Mouse (Mus musculus) layer of hippocampus, postnatal 36 days (tissue): ENCODE measurements around the gene Cep95. TPM values are rescaled to one million over a fixed set of nuclear protein-coding genes. Genes with fewer than 3 reads are reported as not detected.

ENCODE experiments used
- DNase-seq, 2 experiments: peaks; one replicate each; pipeline ENCODE4 v3.0.0; 2022
- microRNA-seq, 2 experiments: library from miRNA; unstranded; fragments of <30 nt; microRNA quantifications; one replicate each; pipeline ENCODE4 v1.2.0; 2021
- total RNA-seq, 2 experiments: library from RNA; stranded (reverse); gene quantifications; 2 replicates each; pipeline ENCODE4 v1.2.3; 2021

The Cep95 gene
- total RNA-seq, 2 experiments from 2014 or later = 10.4 to 14.9 TPM

DNA sequence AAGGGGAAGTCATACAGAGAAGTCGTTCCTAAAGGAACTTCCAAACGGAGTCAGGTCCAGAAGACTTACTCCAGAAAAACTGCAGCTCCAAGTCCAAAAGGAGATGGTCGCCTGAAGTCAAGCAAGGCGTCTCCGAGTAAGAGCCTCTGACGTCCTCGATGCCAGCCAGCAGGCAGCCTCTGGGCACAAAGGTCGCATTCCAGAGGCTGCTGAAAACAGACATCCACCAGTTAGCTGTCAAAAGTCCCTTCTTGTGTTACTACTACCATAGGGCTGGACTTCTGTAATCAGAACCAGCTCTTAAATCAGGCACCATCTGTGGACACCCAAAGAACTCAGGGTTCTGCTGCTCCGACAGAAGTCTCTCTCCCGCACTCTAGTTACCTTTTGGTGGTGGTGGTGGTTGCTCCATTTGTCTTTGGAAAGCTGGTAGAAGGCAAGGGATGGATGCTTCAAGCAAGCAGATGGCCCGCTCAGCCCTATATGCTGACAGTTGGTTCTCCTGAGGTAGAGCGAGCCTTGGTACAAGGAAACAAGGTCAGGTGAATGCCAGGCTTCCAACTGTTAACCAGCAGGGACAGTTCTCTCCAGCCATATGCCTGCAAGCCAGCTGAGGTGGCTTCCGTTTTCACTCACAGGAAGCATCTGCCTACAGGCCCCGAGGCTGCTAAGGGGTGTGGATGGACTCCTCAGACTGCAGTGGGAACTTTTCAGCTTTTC lies 25.7 kb downstream of the Cep95 start:
- DNase-seq = no peak

DNA sequence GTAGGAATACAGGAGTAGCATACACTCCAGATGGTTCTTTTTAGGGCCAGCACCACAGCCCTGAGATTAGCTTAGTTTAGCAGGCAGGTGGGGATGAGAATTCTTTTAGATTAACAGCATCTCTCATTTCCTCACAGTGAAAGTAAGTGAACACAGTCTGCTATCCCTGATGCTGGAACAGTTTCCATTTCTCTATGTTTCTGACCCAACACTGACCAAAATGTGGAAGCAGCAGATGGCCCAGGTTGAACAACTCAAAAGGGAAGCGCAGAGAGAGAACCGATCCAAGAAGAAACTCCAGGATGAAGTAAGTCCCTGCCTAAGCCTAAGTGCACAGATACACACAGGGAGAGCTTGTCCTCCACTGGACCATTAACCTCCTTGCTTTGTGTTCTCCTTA lies 26.3 kb downstream of the Cep95 start:
- DNase-seq = no peak

DNA sequence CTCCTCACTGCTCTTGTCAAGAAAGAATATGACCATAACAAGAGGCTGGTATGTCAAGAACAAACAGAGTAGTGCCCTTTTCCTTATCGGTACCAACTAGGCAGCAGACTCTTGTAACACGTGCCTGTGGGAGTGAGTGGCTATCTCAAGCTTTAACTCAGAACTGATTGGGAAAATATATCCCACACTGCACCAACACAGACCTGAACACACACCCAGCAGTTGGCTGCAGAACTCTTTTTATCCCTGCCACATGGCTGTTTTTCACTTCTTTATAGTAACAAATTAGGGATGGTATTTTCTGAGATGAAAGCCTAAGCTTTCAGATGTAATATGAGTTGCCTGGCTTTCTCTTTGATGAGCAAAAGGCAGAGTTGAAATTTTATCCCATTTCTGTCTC lies 26.7 kb downstream of the Cep95 start:
- no peak for DNase-seq

GRCm38 (mm10) chr11:106816316-106816715 lies 27.3 kb downstream of the Cep95 start:
- no peak for DNase-seq

DNA sequence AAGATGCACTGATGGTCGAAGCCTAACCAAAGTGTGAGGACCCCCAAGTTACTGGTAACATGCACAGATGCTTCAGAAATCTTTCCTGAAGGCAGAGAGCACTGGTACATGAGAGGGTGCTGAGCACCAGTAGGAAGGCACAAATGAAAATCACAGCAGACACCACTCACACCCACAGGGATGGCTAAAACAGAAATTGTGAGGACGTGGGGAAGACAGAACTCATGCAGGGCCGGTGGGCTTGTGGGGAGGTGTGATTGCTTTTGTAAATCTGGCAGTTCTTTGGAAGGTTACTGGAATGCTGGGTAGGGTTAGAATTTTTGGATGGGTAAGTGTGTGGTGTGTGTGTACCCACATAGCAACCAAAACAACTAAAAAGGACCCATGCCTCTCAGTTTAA lies 28.1 kb downstream of the Cep95 start:
- no peak for DNase-seq

DNA sequence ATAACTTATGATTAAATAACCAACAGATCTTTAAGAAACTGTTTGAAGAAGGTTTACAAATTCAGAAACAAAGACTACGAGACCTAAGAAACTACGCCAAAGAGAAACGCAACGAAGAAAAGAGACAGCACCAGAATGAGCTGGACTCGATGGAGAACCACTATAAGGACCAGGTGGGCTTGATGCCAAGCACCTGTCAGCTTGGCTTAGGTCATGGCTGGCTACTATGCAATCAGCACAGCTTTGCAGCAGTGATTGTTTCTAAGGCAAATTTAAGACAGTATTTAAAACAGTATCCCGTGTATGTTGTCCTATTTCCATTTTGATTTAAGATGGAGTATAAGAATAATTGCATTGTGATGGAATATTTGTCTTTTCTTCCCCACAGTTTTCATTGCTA lies 28.8 kb downstream of the Cep95 start:
- DNase-seq = no peak

- no peak for DNase-seq
Measured at GRCm38 (mm10) chr11:106818341-106818740, 29.3 kb downstream of the Cep95 start.

GRCm38 (mm10) chr11:106819595-106819994 lies 30.5 kb downstream of the Cep95 start:
- DNase-seq = no peak

- no peak for DNase-seq
Measured at GRCm38 (mm10) chr11:106820252-106820651, 31.2 kb downstream of the Cep95 start.

DNA sequence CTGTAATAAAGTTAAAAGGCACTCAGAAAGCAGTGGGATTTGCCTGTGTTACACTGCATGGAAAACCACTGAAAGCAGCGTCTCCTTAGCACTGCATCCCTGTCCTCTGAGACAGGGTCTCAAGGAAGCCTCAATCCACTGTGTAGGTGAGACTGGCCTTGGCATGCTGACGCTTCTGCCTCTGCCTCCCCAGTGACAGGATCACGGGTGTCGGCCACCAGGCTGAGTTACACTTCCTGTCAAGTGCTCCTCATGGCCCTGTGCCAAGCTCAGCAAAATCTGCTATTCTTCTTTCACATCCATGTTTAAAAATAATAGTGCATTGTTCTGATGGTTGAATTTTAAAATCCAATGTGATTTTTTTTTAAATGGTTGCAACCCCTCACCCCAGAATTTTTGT lies 31.9 kb downstream of the Cep95 start:
- no peak for DNase-seq

GRCm38 (mm10) chr11:106821397-106821796 lies 32.3 kb downstream of the Cep95 start:
- no peak for DNase-seq

DNA sequence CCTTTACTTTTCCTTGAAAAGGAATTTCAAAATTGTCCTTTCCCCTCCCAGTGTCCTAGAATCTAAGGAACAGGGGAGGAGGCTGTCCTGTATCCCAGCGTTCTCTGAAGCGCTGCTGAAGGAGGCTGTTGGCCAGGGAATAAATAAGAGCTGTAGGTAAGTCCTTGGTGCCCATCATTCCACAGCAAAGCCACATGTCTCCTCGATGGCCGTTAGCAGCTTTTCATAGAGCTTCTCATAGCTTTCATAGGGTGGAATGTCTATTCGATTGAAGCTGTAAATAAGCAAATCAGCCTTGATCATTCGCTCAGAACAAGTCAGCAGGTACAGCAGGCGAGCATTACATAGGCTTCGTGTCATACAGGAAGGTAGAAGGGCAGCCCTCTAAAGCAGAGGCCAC lies 33.4 kb downstream of the Cep95 start:
- DNase-seq = no peak

DNA sequence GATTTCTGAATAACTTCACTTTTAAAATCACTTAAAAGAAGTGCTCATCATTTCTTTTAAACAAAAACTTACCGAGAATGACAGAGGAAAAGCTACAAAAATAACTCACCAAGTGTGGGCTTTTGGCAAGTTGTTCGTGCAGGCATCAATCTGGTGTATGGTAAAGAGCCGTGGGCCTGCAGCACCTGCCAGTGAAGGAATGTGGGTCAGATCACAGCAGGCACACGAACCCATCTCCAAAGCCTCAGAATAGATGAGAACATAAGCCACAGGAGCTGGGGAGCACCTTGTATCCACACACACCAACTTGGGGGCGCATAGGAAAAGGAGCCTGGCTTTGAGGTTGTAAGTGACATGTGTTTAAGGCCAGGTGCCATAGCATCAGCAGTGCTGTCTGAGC lies 33.9 kb downstream of the Cep95 start:
- peak in 1 of 2 experiments; percentile 51 for DNase-seq

DNA sequence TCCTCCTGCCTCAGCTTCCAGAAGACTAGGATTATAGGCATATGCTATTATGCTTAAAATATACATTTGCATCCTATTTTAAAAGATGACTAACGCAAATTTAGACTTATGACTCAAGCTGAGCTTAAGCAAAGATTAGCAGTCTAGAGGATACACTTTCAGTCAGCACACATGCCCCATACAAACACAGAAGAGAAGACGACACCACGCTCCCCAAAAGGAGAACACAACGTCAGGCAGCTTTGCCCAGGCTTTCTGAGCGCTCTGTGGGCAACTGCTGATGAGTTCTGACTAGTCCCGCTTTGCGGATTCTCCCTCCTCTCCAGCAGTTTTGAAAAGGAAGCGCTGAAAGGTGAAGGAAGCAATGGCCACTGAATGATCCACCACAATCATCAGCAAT lies 34.7 kb downstream of the Cep95 start:
- DNase-seq = no peak

DNA sequence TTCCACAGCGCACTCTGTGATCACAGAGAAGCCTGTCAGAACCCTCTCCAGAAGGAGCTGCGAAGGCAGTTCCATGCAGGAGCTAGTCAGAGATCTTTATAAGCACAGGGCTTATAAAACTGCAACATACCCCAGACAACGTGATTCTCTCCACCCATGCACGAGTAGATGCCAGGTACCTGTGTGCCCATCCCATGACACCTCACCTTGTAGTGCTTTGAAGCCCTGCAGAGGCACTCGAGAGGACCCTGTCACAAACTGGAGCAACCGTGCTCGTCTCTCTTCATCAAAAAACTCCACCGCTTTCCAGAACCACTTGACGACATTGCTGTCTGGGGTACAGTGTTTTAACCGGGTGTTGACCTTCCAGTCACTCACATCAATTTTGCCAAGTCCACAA lies 35.4 kb downstream of the Cep95 start:
- no peak for DNase-seq

GRCm38 (mm10) chr11:106828079-106828478 lies 39.0 kb downstream of the Cep95 start:
- no peak for DNase-seq

DNA sequence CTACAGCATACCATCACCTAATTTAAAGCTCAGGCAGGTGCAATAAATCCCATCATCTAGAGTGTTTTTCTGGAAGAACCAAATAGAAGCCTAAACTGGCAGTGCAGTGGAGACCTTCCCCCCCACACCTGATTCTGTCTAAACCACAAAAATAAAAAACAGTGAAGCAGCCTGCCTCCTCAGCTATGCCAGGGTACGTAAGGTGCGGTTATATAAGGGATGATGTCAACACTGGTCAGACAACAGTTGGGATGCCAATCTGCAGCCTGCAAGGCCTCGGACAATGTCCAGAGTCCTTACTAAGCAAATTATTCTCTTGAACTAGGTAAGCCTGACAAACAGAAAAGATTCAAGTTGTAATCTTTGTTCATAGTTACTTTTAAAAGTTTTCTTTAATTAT lies 53.0 kb downstream of the Cep95 start:
- DNase-seq = no peak

DNA sequence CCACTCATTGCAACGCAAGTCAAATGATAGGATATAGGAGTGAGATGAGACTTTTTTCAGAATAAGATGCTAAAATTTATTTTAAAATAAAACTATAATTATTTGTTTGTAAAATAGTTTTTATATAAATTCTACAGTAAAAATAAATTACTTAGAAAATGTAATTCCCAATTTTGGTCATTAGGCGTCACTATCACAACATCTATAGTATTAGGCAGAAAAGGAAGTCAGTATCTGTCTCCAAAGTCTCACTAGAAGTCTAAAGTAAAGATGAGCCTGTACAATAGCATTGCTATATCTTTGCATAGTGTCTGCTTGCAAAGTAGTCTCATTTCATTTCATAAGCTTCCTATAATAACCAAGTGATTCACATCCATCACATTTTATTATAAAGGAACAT lies 62.4 kb downstream of the Cep95 start:
- no peak for DNase-seq

Small RNAs within 50 kb of the gene (microRNA-seq; reads per million reads assigned to microRNA genes)
- gene Gm25994 = 0 reads per million in 2 experiments
- gene Mir3064 = 9.5 to 17.9 reads per million in 2 experiments

Other genes starting within 250 kb of the Cep95 start
- gene Tex2, start 175.8 kb upstream of the Cep95 start, total RNA-seq = 100 to 1,000 TPM; 135 to 146 TPM
- gene Pecam1, start 38.6 kb upstream of the Cep95 start, total RNA-seq = 10 to 100 TPM; 15.5 to 18.0 TPM
- gene Milr1, start 38.0 kb upstream of the Cep95 start, total RNA-seq = not detected
- 1 to 10 TPM; 4.8 to 5.1 TPM for gene Polg2, start 9.7 kb upstream of the Cep95 start, total RNA-seq
- gene Ddx5, start 67 bp upstream of the Cep95 start, total RNA-seq = 100 to 1,000 TPM; 814 to 831 TPM
- gene Smurf2, start 131.5 kb downstream of the Cep95 start, total RNA-seq = 10 to 100 TPM; 30.4 to 33.4 TPM
- 10 to 100 TPM; 21.5 to 25.2 TPM for gene Kpna2, start 210.3 kb downstream of the Cep95 start, total RNA-seq
- 1 to 10 TPM; 2.6 to 3.4 TPM for gene 1810010H24Rik, start 236.4 kb downstream of the Cep95 start, total RNA-seq